Mouse (Mus musculus) heart, adult 9 months (tissue): Measurements from ENCODE around the gene Heatr5a.

ENCODE experiments used
- DNase-seq, 2 experiments: peaks; one replicate each; pipeline ENCODE4 v3.0.0; 2022; ENCODE audit warnings: low spot score in 2 of 2

Heatr5a gene

DNA sequence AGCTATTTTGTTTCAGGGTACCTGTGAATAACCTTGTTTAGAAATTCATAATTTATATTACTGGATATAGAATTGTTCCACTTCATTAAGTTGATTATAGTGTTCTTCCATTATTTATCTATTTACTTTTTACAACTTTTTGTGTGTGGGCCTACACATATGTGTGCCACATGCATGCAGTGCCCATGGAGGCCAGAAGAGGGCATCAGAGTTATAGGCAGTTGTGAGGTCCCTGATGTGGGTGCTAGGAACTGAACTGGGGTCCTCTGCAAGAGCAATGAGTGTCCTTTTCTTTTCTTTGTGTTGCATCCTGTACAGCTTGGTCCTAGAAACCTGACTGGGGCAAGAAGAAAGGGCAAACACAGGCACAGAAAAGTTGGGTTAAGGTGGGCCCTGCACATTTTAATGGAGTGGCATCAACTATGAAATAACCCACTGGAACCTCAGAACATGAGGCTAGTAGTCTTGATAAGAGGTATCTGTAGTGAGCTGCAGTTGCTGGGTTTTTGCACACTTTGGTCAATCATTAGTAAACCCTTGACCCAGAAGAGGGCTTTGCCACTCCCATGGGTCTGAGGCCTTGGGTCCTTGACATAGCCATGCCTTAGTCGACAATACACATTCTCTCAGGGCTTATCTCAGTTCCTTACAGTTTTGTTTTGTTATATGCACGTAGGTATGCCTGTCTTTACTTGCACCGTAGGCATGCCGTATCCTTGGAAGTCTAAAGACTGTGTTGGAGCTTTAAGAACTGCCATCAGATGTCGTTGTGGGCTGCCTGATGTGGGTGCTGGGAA lies 1.3 kb upstream of the Heatr5a start:
- DNase-seq, result no peak

- no peak for DNase-seq
Measured at GRCm38 (mm10) chr12:51970352-51971069, 610 bp downstream of the Heatr5a start.

GRCm38 (mm10) chr12:51969876-51970275 lies 1.2 kb downstream of the Heatr5a start:
- DNase-seq, result no peak

DNA sequence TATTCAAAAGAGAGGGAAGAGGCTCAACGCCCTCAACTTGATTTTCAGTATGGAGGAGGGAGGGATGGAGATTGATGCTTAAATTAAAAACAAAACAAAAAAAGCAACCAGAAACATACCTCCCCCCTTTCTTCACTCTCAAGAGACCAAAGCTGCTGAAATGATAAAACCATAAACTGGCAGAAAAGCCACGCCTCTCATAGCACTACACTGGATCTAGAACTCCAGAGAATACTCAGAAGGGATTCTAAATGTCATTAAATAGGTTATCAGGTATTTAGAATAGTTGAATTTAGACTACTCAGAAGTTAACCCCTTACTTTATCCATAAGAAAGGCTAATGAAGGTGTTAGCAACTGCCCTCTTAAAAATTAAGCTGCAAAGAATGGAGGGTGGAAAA lies 2.0 kb downstream of the Heatr5a start:
- no peak for DNase-seq

DNA sequence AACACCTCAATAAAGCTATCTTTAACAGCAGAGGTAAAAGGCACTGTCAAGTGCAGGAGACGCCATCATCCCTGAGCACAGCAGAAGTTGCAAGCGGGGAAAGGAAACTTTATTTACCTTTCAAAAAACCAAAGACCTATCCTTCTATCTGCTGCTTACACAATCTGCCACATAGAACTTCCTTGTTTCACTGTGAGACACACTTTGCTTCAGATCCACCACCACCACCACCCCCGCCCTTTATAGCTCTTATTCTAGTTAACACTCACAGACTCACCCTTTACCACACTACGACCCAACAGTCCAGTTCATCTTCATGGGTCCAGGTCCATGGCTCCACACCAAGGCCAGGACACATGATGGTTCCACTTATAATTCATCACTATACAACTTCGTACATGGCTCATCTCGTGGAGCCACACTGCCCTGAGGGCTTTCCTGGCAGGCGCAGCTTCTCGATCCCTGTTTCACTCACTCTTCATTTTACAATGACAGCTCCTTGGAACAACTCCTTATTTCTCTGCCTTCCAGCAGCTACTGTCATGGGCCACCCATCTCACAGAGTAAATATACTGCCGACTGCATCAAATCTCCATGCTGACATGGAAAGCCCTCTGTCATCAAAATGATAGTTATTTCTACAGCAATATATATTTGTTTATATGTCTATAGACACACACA lies 3.1 kb downstream of the Heatr5a start:
- no peak for DNase-seq

GRCm38 (mm10) chr12:51957626-51958025 lies 13.5 kb downstream of the Heatr5a start:
- DNase-seq, result no peak

DNA sequence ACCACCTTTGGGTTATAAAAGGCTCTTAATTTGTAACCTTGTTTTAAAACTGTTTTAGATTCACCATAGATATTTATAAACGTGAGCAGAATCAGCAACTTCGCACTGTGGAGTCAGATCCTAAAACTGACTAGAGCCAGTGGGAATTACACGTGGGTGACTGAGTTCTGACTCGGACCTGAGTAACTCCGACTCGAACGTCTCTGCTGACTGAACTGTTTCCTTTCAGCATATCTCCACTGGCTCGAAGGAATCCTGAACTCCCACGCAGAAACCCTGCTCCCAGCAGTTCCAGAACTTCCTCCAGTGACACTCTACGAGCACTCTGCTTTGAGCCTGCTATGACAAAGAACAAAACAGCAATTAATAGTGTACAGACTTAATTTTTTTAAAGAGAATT lies 18.8 kb downstream of the Heatr5a start:
- DNase-seq, result no peak

GRCm38 (mm10) chr12:51947498-51947945 lies 23.6 kb downstream of the Heatr5a start:
- DNase-seq, result no peak

- DNase-seq, result no peak
Measured at GRCm38 (mm10) chr12:51945331-51945730, 25.8 kb downstream of the Heatr5a start.

DNA sequence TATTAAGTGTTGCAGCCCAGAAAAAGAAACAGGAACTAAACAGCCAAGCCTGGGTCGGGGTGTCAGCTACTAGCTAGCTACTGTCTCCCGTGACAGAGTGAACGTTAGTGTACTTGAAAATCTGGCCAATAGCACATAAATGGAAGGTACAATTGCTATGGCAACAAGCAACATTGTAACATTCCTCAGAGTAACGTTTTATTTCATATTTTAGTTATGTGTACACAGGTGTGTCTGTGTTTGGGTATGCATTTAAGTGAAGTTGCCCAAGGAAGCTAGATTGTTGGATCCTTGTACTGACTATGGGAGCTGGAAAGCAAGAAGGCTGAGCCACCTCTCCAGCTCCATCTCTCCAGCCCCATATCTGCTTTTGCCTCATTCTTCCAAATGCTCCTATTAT lies 31.3 kb downstream of the Heatr5a start:
- no peak for DNase-seq

DNA sequence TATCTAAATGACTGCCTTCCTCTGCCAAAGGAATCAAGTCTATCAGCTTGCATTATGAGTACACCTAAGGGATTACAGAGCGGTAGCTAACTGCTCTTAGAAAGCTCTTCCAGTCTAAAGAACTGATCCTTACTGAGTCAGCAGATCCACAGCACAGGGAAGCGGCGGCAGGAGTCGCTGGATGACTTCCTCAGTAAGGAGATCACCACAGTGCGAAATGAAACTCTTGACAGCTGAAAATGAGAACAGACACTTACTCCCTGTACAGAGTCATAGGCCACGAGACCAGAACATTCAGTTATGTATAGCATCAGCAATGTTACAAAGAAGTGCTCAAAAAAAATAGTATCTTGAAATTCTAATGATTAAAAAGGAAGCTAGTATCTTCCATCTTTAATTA lies 33.2 kb downstream of the Heatr5a start:
- peak; percentile 3 to 30 for DNase-seq

DNA sequence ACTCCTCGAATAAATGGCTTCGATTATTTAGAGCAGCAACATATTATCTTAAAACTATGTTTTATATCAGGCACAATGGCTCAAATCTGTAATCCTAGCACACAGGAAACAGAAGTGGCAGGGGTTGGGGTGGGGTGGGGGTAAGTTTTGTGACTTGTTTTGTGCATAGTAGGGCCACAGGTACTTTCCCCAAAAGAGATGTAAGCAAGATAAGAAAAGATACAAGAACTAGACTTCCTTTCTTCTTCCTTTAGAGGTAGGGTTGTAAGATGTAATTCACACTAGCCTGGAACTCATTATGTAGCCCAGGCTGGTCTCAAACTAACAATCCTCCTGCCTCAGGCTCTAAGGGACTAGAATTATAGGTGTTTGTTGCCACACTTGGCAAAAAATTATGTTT lies 41.5 kb downstream of the Heatr5a start:
- DNase-seq, result no peak

GRCm38 (mm10) chr12:51917191-51917590 lies 53.9 kb downstream of the Heatr5a start:
- no peak for DNase-seq

DNA sequence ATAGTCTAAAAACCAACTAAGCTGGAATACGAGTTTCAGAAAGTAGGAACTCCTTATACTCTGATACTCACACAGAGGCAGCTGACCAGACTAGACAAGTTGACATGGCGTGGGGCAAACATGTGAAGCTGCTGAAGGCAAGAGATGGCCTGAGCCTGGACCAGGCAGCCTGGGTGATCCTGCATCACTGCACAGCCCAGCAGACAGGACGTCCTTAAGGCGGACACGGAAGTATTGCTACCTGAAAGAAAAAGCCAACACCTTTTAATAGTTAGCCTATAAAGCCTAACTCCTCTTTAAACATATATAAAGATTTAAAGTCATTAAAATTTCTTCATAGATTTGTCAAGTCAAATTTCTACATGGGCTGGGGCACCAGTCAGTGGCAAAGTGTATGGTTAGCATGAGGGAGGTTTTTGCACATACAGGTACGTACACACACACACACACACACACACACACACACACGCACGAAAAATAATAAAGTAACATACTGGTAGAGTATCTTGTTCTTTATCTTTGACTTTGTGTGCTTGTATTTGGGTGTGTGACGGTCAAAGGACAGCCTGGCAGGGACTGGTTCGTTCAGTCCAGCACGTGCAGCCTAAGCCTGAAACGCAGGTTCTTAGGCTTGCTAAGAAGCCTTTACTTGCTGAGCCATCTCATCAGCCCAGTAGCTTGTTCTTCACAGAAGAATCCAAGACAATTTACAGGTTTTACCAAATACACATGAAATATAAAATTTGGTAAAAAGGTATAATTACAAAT lies 56.0 kb downstream of the Heatr5a start:
- no peak for DNase-seq

DNA sequence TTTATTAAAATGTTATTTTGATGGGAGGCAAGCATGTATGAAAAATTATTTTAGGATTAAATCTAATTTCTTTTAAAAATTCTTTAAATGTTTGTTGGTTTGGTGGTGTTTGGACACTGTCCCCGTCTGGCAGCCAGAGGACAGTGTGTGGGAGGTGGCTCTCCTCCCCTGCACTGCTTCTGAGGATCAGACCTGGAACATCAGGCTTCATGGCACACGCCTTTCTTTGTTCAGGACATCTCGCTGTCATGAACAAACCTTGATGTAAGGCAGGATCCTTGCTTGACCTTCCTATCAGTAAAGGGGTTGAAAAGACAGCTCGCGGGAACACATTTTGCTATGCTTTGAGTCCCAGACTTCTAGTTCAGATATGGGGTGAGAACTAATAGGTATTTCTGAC lies 61.9 kb downstream of the Heatr5a start:
- no peak for DNase-seq

- DNase-seq, result no peak
Measured at GRCm38 (mm10) chr12:51907543-51907942, 63.6 kb downstream of the Heatr5a start.

GRCm38 (mm10) chr12:51900551-51900950 lies 70.6 kb downstream of the Heatr5a start:
- no peak for DNase-seq

DNA sequence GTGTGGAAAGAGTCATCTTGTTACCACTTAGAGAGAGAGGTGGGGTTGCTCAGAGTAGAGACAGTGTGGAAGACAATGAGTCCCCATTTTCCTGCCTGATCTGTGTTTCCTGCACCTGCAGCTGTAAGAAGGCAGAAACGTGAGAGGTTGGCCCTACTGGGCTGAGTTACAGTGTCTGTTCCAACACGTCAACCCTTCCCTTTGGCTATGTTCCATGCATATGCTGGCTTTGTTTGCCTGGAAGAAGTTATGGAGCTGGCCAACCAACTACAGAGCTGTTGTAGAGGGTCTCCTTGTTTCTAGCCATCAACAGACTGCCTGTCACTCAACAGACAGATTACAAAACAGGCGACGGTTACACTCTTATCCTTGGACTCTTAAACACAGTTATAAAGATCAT lies 74.2 kb downstream of the Heatr5a start:
- no peak for DNase-seq

- no peak for DNase-seq
Measured at GRCm38 (mm10) chr12:51888609-51889008, 82.5 kb downstream of the Heatr5a start.

DNA sequence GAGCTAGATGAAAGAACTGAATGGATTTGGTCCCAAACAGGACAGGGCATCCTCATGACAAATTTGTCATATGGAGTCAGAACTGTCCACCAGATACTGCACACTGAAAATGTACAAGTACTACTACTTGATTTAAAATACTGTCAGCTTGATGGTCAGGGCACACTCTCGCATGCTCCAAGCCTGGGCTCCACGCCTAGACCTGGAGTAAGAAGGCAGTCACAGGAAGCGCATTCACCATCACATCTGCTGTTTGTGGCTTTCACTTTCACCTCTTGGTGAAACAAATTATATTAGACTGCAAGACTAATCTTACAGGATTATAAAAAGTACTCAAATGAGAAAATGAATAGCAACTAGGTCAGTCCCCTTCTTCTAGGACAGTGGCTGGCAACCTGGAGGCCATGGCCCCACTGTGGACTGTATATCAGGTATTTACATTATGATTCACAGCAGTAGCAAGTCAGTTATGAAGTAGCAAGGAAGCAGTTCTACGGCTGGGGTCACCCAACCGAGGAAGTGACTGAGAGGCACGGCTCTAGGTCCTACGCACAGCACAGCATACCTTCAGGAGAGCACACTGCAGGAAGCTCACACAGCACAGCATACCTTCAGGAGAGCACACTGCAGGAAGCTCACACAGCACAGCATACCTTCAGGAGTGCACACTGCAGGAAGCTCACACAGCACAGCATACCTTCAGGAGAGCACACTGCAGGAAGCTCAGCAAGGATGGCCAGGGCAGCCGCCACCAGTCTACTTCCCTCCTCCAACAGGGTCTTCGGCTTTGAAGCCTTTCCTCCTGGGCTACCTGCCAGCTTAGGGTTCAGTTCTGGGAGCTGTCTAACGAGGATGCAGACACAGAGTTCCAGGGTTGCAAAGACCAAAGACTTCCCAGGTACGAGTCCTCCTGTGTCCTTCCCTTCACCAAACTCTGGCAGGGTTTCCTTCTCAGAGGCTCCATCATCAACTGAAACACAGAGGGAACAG lies 83.5 kb downstream of the Heatr5a start:
- DNase-seq, result no peak

- DNase-seq, result no peak
Measured at GRCm38 (mm10) chr12:51886369-51886768, 84.8 kb downstream of the Heatr5a start.
